Mouse (Mus musculus) frontal cortex, postnatal 14 days (tissue): Measurements from ENCODE around the gene Pde6d.
"Not testable (repeated sequence)": the region's sequence is repeated elsewhere in the genome, so short reads cannot be mapped to it uniquely, and the experiment has no call there.

Experiments
- DNase-seq, 2 experiments: peaks; one replicate each; pipeline ENCODE4 v3.0.0; 2022; ENCODE audit warnings: low spot score in 2 of 2

The Pde6d gene

DNA sequence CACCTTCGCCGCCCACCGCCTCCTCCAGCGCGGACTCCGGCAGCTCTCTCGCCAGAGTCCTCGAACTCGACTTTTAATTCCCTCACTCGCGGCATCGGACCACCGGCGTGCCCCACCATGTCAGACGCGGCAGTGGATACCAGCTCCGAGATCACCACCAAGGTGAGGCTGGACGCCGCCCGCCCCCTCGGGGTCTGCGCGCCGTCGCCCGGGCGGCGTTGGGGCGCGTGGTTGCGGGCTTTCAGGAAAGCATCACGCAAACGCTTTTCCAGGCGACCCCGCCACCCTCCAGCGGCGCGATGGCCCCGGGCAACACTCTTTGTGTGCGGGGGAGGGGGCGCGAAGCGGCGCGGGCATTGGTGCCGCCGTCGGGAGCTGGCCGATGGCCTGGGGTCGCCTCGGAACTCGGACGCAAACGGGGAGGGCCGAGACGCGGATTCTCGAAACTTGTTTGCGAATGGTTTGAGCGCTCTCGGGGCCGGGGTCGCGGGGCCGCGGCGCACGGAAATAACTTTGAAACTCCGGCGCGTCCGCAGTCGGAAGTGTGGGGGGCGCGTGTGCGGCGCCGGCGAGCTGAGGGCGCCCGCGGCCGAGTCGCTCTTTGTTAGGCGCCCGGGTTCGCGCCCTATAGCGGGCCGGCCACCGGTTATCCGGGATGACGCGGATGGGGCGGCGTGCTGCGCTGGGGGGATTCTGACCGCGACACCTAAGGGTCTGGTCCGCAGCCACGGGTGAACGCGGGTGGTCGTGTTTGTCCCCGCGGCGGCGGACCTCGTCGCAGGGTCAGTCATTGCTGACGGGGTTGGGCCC is 55.4 kb downstream of the Pde6d start:
- DNase-seq = no peak

DNA sequence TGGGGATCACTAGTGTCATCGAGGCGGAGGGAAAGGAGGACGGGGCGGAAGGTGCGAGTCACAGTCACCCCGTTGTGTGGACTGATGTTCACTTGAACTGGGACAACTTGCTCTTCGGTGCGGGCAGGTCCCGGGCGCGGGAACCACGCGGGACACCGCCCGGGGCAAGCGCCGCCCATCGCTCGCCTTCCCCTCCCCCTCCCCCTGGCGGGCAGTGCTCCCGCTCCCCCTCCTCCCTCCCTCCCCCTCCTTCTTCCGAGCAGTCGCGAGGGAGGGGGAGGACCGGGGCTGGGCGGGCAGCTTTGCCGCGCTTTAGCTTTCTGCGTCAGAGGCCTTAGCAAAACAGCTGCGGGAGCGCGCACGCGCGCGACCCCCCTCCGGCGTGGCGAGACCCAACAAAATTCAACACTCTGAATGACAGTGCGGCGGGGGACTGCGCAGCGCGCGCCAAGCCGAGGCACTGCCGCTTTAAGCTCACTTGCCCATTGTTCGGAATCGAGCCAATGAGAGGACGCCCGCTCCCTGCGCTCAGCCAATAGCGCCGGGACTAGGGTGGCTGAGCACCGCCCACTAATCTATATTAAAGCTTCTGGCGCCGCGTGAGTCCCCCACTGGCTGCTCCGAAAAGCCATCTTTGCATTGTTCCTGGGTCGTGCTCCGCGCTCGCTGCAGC is 56.2 kb downstream of the Pde6d start, which contains the start of gene Ptma:
TSS of gene Ptma (plus strand) at position 611 of the 673 bp plus-strand sequence.
- DNase-seq = peak; percentile 99 to 100

DNA sequence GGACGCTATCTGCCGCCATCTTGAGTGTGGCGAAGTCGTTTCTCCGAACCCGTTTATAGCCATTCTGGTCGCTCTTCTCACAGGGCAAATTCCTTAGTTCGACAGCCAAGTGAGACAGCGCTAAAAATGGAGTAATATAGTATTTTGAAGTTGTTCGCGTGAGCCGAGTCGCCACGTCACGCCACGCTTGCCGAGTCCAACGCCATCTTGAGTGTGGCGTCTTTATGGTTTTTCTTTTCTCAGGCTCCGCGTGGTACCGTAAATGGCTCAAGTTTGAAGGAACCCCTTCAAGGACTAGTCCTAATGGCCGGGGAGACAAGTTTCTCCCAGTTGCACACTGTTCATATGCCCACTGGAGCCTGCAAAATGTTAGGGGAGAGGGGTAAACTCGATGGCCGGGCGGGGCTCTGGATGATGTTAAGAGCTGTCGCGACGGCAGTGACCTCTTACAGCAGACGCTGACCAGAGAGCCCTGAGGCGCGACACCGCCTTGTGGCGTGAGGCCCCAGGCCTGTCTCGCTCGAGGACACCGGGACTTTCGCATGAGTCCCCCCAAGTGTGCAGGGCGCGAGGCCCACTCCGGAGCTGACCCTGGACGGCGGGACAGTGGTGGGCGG is 56.8 kb downstream of the Pde6d start:
- peak; percentile 68 to 81 for DNase-seq

DNA sequence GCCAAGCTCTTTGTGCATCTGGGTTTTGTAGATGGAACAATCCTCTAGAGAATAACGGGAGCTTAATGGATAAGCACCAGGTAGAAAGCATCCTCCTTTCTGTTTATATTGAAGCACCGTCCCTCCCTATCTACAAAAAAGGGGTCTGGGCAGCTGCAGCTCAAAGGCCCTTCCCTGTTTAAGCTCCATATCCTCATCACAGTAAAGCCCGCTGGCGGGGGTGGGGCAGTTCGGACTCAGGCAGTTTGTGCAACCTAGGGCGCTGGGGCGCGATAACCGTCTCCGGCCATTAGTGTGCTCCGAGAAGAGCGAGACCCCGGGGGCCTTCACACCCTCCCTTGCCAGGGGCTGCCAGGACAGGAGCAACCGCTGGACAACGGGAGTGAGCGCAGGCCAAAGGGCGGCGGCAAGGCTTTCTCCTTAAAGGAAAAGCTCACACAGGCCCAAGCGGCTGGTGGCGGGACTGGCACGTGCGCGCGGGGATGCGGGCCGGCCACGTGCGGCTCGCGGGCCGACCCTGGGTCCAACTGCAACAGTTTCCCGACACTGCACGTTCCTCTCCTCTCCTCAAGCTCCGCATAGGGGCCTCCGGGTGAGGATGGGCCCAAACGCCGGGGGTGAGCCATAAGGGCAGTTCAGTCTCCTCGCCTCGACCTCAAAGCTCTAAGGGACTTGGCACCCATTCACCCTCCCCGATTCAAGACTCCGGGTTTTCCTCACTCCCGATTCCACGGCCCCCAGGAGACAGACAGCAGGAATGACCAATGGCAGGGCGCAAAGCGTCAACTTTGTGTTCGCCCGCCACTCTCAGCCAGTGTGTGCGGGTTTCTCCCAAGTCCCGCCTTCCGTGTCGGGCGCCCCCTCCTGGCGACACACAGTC is 57.6 kb downstream of the Pde6d start:
- peak; percentile 99 to 100 for DNase-seq

DNA sequence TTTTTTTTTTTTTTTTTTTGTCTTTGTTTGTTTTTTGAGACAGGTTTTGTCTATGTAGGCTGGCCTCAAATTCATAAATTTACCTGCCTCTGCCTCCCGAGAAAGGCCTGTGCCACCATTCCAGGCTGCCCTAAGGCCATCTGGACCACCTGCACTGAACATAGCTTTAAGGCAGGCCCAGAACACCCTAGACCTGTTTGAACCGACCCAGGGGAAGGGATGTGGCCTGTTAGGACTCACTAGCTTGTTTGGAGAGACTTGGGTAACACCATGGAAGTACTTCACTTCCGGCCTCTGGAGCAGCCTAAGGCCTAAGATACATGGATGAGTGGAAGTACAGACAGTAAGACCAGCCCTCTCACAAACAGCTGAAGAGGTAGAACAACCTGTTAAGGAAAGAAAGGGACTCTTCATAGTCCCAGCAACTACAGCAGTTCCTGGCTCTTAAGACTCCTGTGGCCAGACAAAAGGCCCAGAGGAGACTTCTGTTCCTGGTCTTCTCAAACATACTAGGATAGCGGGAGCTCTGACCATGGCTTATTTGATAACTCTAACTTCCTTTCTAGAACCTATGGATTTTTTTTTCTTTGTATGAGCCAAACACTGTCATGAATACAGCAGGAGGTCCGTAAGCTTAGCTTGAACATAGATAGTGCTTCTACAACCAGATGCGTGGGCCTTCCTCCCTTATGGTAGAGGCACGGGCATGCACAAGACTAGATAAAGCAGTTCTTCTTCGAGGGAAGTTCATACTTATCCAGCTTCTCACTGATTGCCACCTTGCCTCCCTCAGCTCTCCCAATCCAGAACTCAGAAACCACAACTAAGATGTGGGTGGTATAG is 58.4 kb downstream of the Pde6d start:
- DNase-seq = no peak

DNA sequence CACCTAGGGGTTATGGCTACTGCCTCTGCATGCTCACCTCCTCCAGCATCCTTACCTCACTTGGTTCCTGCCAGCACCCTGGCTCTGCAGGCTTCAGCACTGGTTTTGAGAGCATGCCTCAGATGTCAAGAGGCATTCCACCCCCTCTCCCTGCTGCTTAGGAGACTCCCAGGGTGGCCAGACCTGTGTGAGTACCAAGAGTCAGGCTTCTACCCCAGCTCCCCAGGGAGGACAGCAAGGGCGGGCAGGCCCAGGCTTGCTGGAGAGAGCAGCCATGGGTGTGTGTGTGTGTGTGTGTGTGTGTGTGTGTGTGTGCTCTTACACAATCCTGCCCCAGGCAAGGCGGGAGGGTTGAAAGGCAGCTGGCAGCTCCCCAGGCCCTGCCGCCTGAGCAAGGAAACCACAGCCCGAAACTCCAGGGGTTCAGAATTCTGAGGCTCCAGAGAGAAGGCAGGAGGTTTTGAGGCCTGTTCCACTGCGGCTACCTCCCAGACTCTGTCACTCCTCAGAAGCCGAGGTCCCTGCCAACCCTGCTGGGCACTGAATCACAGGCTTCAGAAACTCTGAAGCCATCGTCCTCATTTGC is 60.0 kb downstream of the Pde6d start:
- DNase-seq = no peak

DNA sequence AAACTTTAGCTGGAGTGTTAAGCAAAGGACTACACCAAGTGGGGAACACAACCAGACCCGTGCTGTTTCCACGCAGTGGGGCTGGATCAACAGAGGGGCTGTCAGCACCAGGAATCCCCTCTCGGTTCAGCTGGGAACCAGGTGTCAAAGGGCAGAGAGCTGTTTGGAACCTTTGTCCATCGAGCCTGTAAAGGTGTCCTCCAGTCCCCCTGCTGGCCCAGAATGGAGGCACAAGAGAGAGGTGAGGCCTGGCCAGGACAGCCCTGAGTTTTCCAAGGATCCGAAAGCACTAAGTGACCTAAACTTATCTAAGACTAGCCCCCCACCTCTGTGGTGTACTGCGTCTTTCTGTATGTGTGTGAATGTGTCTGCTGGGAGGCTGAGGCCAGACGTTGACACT is 62.1 kb downstream of the Pde6d start:
- DNase-seq = no peak

DNA sequence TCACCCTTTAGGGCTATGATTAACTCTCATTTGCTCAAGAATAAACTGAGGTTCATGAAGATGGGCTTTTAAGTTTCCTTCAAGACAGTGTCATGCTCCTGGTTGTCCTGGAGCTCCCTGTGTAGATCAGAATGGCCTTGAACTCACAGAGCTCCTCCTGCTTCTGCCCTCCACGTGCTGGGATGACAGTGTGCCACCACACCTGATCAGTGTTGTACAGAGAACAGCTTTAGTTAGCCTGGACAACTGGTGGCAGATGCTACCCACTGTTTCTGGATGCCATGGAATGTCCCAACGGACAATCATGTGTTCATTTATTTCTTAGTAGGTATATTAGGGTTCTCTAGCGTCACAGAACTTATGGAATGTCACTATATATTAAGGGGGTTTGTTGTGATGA is 65.4 kb downstream of the Pde6d start:
- DNase-seq = no peak

DNA sequence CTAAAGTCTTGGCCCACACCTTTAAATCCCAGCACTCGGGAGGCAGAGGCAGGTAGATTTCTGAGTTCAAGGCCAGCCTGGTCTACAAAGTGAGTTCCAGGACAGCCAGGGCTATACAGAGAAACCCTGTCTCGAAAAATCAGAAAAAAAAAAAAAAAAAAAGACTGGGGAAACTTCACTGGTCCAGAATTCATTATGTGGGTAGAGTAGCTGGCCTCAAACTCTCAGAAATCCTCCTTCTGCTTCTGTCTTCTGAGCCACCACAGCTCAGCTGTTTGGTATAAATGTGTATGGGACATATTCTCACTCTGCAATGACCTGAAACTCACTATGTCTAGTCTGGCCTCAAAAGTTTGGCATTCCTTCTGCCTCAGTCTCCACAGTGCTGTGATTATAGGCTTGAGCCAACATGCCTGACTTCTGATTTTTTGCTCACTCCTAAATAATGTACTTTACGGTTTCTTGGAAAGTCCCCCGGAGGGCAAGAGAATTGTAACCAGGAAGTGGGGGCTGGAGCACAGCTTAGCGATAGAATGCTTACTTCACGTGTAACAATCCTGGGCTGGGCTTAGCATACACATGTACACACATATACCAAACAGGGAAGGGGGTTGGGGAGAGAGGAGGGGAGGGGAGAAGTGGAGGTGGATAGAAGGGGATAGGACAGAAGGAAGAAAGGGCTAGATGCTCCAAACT is 66.6 kb downstream of the Pde6d start:
- no peak for DNase-seq

DNA sequence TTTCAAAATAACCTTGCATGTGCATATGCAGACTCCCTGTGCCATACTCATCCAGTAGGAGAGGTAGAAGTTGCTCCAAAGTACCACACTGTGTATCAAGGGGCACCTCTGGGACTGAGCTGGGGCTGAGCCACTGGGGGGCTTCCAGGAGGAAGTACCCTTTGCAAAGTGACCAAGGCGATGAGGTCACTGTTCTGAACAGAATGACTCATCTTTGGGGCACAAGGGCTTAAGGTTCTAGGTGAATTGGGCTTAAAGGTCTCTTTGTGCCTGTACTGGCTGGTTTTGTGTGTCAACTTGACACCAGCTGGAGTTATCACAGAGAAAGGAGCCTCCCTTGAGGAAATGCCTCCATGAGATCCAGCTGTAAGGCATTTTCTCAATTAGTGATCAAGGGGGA is 69.4 kb downstream of the Pde6d start:
- not testable (repeated sequence) for DNase-seq

DNA sequence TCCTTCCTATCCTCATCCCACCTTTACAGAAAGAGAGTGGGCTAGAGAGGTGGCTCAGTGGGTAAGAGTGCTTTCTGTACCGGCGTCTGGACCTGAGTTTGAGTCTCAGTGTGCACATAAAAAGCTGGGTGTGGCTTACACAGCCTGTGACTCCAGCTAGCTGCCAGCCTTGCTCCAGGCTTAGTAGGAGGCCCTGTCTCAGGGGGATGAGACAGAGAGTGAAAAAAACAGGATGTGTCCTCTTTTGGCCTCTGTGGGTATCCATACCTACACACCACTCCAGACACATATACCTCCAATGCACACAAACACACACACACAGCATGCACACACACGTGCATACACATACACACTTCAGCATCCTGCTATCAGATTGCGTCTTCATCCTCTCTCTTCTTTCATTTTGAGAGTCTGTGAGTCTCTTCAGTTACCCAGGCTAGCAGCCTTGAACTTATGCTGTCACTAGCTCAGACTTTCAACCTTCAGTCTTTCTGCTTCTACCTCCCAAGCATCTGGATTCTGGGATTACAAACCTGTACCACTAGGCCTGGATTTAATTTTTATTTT is 70.2 kb downstream of the Pde6d start:
- DNase-seq = no peak

DNA sequence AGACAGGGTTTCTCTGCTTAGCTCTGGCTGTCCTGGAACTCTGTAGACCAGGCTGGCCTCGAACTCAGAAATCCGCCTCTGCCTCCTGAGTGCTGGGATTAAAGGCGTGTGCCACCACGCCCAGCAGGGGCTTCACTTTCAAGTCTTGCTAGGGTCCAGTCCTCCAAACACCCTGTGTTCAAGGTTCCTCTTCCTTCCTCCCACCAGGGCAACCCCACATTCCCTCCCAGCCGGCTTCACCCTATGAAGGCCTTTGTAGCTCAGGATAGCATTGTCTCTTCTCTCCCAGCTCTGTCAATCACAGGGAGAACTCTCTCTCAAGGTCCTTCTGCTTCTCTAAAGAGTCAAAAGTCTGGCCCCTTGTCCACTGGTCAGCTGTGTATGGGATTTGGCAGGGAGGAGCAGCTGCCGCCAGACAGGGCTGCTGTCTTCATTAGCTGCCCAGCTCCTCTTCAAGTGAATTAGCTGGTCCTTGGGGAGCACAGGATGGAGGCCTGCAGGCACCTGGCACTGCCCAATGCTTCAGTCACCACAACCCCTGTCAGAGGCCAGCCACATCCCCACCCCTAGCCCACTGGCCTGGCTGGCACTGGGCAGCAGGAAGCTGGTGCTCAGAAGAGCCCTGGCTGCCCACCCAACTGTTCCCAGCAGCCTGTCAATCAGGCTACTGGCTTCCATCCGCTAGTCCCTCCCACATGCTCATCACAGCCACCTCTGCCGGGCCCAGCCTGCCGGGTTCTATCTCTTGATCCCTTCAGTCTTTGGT is 71.6 kb downstream of the Pde6d start:
- DNase-seq = no peak

DNA sequence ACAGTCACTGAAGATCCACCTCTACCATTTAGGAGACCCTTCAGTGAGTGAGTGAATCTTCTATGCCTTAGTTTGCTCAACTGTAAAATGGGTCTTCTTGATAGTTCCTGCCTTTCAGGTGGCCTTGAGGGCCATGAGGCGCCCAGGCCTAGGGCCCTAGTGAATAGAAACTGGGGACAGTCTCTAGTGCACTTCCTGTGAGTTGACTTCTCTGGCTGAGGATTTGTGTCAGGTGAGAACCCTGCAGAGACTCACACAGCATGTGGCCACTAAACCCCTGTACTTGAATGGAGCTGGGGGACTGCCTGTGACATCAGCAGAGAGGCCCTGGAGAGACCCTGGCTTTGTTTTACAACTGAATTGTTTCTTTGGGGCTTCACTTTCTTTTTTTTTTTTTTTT is 72.2 kb downstream of the Pde6d start:
- no peak for DNase-seq

DNA sequence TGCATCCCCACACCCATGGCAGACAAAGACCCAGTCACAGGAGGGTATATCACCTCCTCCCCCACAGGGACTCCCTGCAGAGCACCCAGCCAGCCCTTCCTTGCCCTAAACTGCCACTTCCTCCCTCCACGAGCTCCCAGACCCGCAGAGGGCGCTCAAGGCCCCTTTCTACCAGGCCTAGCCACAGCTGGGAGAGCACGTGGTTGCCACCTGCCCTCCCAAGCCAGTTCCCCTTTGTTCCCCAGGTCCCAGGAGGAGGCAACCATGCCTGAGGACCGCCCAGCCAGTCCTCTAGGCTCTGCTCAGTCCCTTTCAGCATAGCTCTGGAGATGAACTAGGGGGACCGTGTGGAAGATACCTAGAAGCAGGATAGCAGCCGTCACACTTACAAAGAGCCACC is 73.0 kb downstream of the Pde6d start:
- peak in 1 of 2 experiments; percentile 63 for DNase-seq

DNA sequence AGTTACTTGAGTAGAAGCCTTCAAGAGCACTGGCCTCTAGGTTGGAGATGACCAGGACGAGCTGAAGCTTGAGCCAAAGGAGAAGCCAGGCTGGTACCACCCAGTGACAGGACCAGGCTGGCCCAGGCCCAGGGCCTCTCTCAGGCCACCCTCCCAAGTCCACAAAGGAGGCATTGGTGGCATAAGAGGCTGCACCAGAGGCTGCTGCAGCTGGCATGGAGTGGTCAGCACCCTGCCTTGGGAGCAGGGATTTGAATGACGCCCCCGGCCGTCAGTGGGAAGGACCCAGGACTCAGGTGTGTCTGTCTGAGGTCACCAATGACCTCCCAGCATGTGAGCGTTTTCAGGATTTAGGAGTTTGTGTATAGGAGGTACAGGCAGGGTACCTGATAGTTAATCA is 74.6 kb downstream of the Pde6d start:
- DNase-seq = no peak

DNA sequence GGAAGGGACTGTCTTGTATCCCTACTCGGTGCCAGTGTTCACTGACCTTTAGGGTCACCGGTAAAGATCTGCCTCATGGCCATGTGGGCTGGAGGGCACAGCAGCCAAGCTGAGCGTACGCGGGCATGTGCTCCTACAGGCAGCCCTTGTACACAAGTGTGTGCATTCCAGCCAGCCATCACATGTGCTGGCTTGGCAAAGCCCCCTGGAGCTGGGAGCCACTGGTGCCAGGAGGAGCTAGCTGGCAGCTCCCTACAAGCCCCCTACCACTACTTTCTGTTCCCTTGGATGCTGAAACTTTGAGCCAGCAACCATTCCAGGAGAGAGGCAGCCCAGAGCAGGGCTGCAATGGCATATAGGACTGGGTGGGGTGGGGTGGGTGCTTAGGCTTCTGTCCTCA is 76.0 kb downstream of the Pde6d start:
- DNase-seq = no peak

DNA sequence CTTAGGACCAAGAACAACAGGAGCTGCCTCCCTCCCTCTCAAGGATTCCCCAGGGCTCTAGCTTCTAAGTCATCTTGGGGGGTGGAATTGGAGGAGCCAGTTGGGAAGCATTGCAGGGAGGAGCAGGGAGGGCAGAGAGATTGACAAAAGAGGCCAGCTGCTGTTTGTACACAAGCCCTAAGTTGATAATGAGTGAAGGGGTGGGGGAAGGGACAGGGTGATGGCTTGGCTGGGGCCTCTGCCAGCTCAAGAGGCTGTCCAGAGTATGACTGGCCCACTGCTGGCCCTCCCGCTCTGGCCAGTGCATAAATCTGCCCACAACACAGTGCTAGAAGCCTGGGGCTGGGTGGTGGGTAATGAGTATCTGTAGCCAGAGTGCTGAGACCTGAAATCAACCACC is 77.0 kb downstream of the Pde6d start:
- no peak for DNase-seq

DNA sequence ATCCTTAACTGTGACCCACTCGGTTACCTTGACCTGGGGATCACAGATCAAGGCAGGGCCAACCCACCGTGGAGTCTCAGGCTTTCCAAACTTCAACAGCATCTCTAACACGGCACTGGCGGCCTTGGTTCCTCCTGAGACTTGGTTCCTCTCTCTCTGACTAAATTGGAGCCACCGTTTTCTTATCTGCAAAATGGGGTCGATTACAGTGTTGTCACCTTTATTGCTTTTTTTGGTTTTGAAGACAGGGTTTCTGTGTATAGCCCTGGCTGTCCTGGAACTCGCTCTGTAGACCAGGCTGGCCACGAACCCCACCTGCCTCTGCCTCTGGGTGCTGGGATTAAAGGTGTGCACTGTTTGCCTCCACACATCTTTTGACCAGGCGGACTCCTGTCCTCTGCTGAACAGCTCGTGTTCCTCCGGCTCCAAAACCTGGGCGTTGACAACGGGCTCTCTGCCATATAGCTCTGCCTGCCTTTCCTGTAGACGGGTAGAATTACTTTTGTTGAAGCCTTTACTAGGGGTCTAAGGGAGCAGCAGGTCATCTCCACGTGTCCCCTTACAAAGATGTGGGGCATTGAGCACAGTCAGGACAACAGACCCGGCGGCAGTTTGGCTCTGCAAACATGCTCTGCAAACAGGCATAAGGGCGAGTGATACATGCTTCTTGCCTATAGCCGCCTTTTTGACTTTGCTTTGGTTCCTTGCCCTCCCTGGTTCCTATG is 77.6 kb downstream of the Pde6d start:
- no peak for DNase-seq
